Mouse (Mus musculus): ENCODE results near the gene Syt7.
A peak's percentile ranks its signal among the peaks of the same experiment; 100 is the strongest.

Syt7 gene

GRCm38 (mm10) chr19:10458096-10458495, 69.2 kb downstream of the Syt7 start:
- DNase-seq (ENCODE audit: low read depth, low spot score), result no peak

- DNase-seq (ENCODE audit: low read depth, low spot score), result no peak
These were observed 71.0 kb downstream of the Syt7 start for GRCm38 (mm10) chr19:10459907-10460306.

- DNase-seq (ENCODE audit: low read depth, low spot score), result no peak
These were observed 72.7 kb downstream of the Syt7 start for GRCm38 (mm10) chr19:10461584-10461983.

GRCm38 (mm10) chr19:10464427-10464826, 75.5 kb downstream of the Syt7 start:
- DNase-seq (ENCODE audit: low read depth, low spot score), result no peak

GRCm38 (mm10) chr19:10469171-10469658, 80.3 kb downstream of the Syt7 start:
- peak; percentile 60 for DNase-seq (ENCODE audit: low read depth, low spot score)

- peak; percentile 38 for DNase-seq (ENCODE audit: low read depth, low spot score)
These were observed 84.1 kb downstream of the Syt7 start for GRCm38 (mm10) chr19:10472958-10473357.

GRCm38 (mm10) chr19:10473779-10474178, 84.9 kb downstream of the Syt7 start:
- DNase-seq (ENCODE audit: low read depth, low spot score), result no peak

- no peak for DNase-seq (ENCODE audit: low read depth, low spot score)
These were observed 90.7 kb downstream of the Syt7 start for GRCm38 (mm10) chr19:10479541-10479940.

- DNase-seq (ENCODE audit: low read depth, low spot score), result no peak
These were observed 93.8 kb downstream of the Syt7 start, which contains the start of gene Ppp1r32 for GRCm38 (mm10) chr19:10482703-10483102. Gene Ppp1r32 (minus strand): TSS chr19:10482928.

GRCm38 (mm10) chr19:10486264-10486738, 97.4 kb downstream of the Syt7 start:
- no peak for DNase-seq (ENCODE audit: low read depth, low spot score)

GRCm38 (mm10) chr19:10495670-10496069, 106.8 kb downstream of the Syt7 start:
- no peak for DNase-seq (ENCODE audit: low read depth, low spot score)

- no peak for DNase-seq (ENCODE audit: low read depth, low spot score)
These were observed 108.1 kb downstream of the Syt7 start for GRCm38 (mm10) chr19:10496976-10497375.

- no peak for DNase-seq (ENCODE audit: low read depth, low spot score)
These were observed 108.7 kb downstream of the Syt7 start for GRCm38 (mm10) chr19:10497512-10498160.

GRCm38 (mm10) chr19:10500581-10500980, 111.7 kb downstream of the Syt7 start:
- peak; percentile 32 for DNase-seq (ENCODE audit: low read depth, low spot score)

GRCm38 (mm10) chr19:10502571-10502970, 113.7 kb downstream of the Syt7 start:
- no peak for DNase-seq (ENCODE audit: low read depth, low spot score)
